Mouse (Mus musculus): Measurements from ENCODE around the gene Gm12166. TPM values are rescaled to one million over a fixed set of nuclear protein-coding genes. Genes with fewer than 3 reads are reported as not detected.

The Gm12166 gene
- polyA plus RNA-seq, 1 experiment from 2014 or later = 8.3 TPM

DNA sequence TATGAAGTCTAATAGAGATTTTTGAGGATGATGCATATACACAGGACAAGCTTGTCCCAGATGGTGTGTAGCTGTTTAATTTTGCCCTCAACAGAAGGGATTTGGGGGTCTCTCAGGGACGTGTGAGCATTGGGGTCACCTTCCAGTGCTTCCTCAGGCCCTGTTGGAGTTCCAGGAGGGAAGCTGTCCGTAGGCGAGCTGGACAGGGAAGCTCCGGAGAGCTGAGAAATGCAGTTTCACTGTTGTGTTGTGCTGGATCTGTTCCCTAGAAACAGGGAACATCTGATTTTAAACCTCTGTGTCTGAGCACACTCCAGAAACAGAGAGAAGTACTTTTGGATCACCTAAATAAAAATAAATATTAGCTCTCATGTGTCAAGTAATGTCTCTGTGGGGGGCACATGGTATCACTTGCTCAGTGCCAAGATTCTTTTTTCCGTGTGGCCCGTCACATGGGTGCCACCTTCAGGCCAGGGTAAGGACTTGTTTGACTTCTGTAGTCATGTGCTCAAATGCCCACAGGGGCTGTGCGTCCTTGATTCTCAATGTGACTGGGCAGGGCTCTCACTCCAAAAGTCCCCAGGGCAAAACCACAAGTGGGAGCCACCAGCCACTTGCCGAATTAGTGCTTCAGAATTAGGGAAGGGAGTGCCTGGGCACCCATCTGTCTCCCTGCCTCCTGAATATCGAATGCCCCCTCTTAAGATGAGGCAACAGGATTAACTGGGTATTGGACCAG lies 11.0 kb upstream of the Gm12166 start:
- no peaks in the 10 kb centered on the region for H3K27me3 ChIP-seq (replicated peaks; ENCODE audit: insufficient read depth, low read length)
- H3K27ac ChIP-seq (ENCODE audit: low read length) = peak overlapping the region; percentile 82
- no peaks in the 10 kb centered on the region for H3K36me3 ChIP-seq (ENCODE audit: insufficient read depth, low read length)
- ATAC-seq = peak; percentile 46
- H3K4me1 ChIP-seq (ENCODE audit: insufficient read depth, low read depth, low read length) = peaks cover 19% of the 10 kb centered on the region; the same call in 1 of the 2 replicates
- H3K9me3 ChIP-seq (ENCODE audit: low read length) = no peaks in the 10 kb centered on the region
- no peak overlapping the region for H3K9ac ChIP-seq (replicated peaks; ENCODE audit: low read depth)
- TF ChIP-seq CTCF (IDR thresholded peaks at IDR 0.05) (peak; percentile 71), EP300 (IDR thresholded peaks at IDR 0.05) (peak; percentile 56; the same call in 1 of the 2 replicates)
- H3K4me3 ChIP-seq (ENCODE audit: low read depth, low read length) = no peak overlapping the region
- H3K4me2 ChIP-seq (replicated peaks; ENCODE audit: low read depth, low read length) = 0 out of 2 replicates have a peak overlapping the region, but pooled peaks have one; percentile 0
- peak; percentile 87 for DNase-seq (ENCODE audit: low spot score)
- WGBS = 28% methylated on average over 9 of the region's 9 CpGs

DNA sequence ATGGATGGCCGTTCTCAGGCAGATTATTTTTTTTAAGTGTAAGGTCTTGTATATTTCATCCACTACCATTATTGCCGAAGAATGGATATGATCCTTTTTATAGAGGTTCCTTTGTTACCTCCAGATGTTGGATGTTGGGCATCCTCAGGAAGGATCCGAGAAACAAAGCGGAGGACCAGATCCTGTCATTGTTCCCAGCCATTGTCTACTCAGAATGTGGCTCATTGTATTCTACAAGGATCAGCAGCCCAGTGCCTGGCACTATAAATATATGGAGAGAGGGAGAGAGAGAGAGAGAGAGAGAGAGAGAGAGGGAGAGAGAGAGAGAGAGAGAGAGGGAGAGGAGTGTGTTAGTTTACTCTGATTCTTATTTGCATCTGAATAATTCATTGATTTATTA lies 10.4 kb upstream of the Gm12166 start:
- peak overlapping the region; percentile 82 for H3K27ac ChIP-seq (ENCODE audit: low read length)
- no peaks in the 10 kb centered on the region for H3K27me3 ChIP-seq (replicated peaks; ENCODE audit: insufficient read depth, low read length)
- ATAC-seq (no peak), DNase-seq (ENCODE audit: low spot score) (no peak)
- no peak for TF ChIP-seq CTCF (IDR thresholded peaks at IDR 0.05)
- no peak for TF ChIP-seq EP300 (IDR thresholded peaks at IDR 0.05)
- H3K36me3 ChIP-seq (ENCODE audit: insufficient read depth, low read length) = no peaks in the 10 kb centered on the region
- 44% methylated on average over 4 of the region's 4 CpGs for WGBS
- no peak overlapping the region for H3K4me3 ChIP-seq (ENCODE audit: low read depth, low read length)
- peaks cover 19% of the 10 kb centered on the region; the same call in 1 of the 2 replicates for H3K4me1 ChIP-seq (ENCODE audit: insufficient read depth, low read depth, low read length)
- no peak overlapping the region for H3K4me2 ChIP-seq (replicated peaks; ENCODE audit: low read depth, low read length)
- no peak overlapping the region for H3K9ac ChIP-seq (replicated peaks; ENCODE audit: low read depth)
- no peaks in the 10 kb centered on the region for H3K9me3 ChIP-seq (ENCODE audit: low read length)

DNA sequence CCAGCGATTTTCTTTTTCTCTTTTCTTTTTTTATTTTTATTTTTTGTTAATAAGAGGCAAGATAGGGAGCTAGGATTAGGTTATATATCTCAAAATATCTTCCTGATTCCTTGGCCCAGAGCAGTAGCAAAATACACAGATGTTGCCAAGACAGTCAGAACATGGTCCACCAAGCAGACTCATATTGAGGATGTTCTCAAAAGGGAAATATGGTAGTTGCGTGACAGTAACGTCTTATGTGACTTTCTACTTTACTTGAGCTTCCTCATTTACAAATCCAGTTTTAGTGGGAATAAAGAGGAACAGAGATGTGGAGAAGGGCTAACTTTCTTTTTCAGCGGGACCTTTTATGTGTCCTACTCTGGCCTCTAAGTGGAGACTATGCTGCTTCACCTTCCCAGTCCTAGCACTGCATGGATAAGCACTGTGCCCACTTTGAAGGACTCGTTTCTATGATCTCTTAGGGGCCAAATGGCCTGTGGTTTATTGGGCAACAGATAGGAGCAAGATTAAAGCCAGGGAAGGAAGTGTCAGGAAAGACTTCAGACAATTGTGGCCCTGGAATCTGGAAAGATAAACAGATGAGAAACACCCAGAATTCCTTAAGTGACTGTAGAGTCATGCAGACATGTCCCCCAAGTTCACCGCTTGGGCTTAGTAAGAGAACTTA lies 9.8 kb upstream of the Gm12166 start:
- H3K27ac ChIP-seq (ENCODE audit: low read length) = peak overlapping the region; percentile 22

DNA sequence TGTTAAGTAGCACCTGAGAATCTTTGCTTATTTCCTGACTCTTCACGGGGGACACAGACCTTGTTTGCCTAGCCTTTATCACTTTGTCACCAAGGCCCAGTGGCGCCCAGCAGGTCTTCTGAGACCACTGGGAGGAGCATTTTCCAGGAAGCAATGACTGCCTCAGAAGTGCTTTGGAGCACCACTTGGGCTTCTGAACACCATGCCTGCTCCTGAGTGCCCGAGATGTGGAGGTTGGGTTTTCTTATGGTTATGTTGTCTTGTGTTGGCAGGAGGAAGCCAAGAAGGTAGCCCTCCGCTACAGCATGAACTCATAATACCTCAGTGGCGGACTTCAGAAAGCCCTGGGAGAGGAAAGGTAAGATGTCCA lies 8.5 kb upstream of the Gm12166 start:
- Histone ChIP-seq H3K9me3 (ENCODE audit: low read length) (no peaks in the 10 kb centered on the region), H3K4me2 (replicated peaks; ENCODE audit: low read depth, low read length) (no peak overlapping the region), H3K27me3 (replicated peaks; ENCODE audit: insufficient read depth, low read length) (no peaks in the 10 kb centered on the region), H3K36me3 (ENCODE audit: insufficient read depth, low read length) (no peaks in the 10 kb centered on the region), H3K4me3 (ENCODE audit: low read depth, low read length) (no peak overlapping the region), H3K27ac (ENCODE audit: low read length) (peak overlapping the region; percentile 57; the same call in 1 of the 2 replicates), H3K9ac (replicated peaks; ENCODE audit: low read depth) (no peak overlapping the region), H3K4me1 (ENCODE audit: insufficient read depth, low read depth, low read length) (peaks cover 8% of the 10 kb centered on the region; the same call in 1 of the 2 replicates)
- 50% methylated on average over 5 of the region's 5 CpGs for WGBS
- TF ChIP-seq CTCF (IDR thresholded peaks at IDR 0.05) (peak; percentile 24; the same call in 1 of the 2 replicates), EP300 (IDR thresholded peaks at IDR 0.05) (no peak)
- ATAC-seq (peak; percentile 3; the same call in 1 of the 2 replicates), DNase-seq (ENCODE audit: low spot score) (peak; percentile 76)

More for the DNA sequence above, 9.8 kb upstream of the Gm12166 start:
- H3K4me1 ChIP-seq (ENCODE audit: insufficient read depth, low read depth, low read length) = peaks cover 17% of the 10 kb centered on the region; the same call in 1 of the 2 replicates
- H3K9ac ChIP-seq (replicated peaks; ENCODE audit: low read depth) = no peak overlapping the region
- H3K4me3 ChIP-seq (ENCODE audit: low read depth, low read length) = no peak overlapping the region
- no peaks in the 10 kb centered on the region for H3K36me3 ChIP-seq (ENCODE audit: insufficient read depth, low read length)
- whole genome bisulfite sequencing = 36% methylated on average over 6 of the region's 6 CpGs
- TF ChIP-seq CTCF (IDR thresholded peaks at IDR 0.05) (no peak), EP300 (IDR thresholded peaks at IDR 0.05) (no peak; the same call in 1 of the 2 replicates)
- H3K27me3 ChIP-seq (replicated peaks; ENCODE audit: insufficient read depth, low read length) = no peaks in the 10 kb centered on the region
- DNase-seq (ENCODE audit: low spot score) = no peak
- ATAC-seq = no peak
- no peak overlapping the region for H3K4me2 ChIP-seq (replicated peaks; ENCODE audit: low read depth, low read length)
- no peaks in the 10 kb centered on the region for H3K9me3 ChIP-seq (ENCODE audit: low read length)

DNA sequence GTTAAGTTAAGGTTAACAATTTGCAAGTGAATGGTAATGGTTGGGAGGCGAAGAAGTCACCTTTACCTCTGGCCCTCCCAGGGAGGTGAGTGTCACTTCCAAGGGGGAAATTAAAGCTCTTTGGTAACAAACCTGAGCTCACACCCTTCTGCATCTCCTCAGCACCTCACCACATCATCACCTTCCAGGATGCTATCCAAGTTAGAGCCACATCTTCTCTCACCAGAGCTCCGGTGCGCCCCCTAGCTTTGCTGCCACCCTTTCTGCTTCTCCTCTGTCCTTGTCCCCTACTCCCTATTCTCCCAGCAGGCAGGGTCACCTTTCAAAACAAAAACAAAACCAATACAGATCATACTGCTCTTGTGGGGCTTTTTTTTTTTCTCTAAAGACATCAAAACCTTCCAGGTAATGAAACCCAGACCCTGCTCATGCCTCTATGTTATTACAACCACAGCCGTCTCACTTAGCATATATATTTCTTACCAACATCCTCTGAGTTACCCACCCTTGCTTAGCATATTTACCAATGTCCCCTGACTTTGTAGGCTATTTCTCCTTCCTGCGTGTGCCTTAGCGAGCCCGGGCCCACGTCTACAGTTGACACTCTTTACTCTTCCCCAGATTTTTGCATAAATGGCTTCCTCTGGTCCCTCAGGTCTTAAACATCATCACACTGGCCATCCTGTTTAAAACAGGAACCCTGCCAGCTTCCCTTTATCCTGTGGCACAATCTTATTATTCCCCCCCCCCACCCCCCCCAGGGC lies 7.9 kb upstream of the Gm12166 start:
- Histone ChIP-seq H3K4me3 (ENCODE audit: low read depth, low read length) (no peak overlapping the region), H3K9ac (replicated peaks; ENCODE audit: low read depth) (no peak overlapping the region), H3K4me2 (replicated peaks; ENCODE audit: low read depth, low read length) (no peak overlapping the region), H3K27ac (ENCODE audit: low read length) (peak overlapping the region; percentile 15; the same call in 1 of the 2 replicates), H3K4me1 (ENCODE audit: insufficient read depth, low read depth, low read length) (peaks cover 8% of the 10 kb centered on the region; the same call in 1 of the 2 replicates), H3K36me3 (ENCODE audit: insufficient read depth, low read length) (no peaks in the 10 kb centered on the region), H3K9me3 (ENCODE audit: low read length) (no peaks in the 10 kb centered on the region), H3K27me3 (replicated peaks; ENCODE audit: insufficient read depth, low read length) (no peaks in the 10 kb centered on the region)
- no peak for ATAC-seq
- 53% methylated on average over 8 of the region's 8 CpGs for WGBS
- no peak for TF ChIP-seq EP300 (IDR thresholded peaks at IDR 0.05)
- peak; percentile 47 for TF ChIP-seq CTCF (IDR thresholded peaks at IDR 0.05)
- no peak for DNase-seq (ENCODE audit: low spot score)

DNA sequence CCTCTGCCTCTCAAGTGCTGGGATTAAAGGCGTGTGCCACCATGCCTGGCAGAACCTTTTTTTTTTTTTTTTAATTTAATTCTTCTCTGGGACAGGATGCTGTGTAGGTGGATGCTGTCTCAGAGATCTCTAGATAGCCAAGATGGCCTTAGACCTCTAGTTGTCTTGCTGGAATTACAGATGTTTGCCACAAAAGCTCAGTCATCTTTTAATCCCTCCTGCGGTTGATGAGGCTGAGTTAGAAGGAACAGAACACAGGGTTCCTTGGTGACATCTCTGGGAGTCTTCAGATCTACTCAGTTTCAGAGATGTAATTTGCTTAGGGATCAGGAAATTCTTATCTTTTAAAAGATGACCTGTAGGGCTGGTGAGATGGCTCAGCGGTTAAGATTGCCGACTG lies 6.8 kb upstream of the Gm12166 start:
- Histone ChIP-seq H3K4me1 (ENCODE audit: insufficient read depth, low read depth, low read length) (peaks cover 3% of the 10 kb centered on the region; the same call in 1 of the 2 replicates), H3K9ac (replicated peaks; ENCODE audit: low read depth) (no peak overlapping the region), H3K27ac (ENCODE audit: low read length) (no peak overlapping the region), H3K4me3 (ENCODE audit: low read depth, low read length) (no peak overlapping the region), H3K36me3 (ENCODE audit: insufficient read depth, low read length) (no peaks in the 10 kb centered on the region), H3K9me3 (ENCODE audit: low read length) (no peaks in the 10 kb centered on the region), H3K27me3 (replicated peaks; ENCODE audit: insufficient read depth, low read length) (no peaks in the 10 kb centered on the region), H3K4me2 (replicated peaks; ENCODE audit: low read depth, low read length) (no peak overlapping the region)
- 95% methylated on average over 4 of the region's 4 CpGs for WGBS
- no peak for DNase-seq (ENCODE audit: low spot score)
- ATAC-seq = no peak
- no peak for TF ChIP-seq EP300 (IDR thresholded peaks at IDR 0.05)
- TF ChIP-seq CTCF (IDR thresholded peaks at IDR 0.05) = no peak

All from lung, postnatal 0 days (tissue).